Mouse (Mus musculus) megakaryocyte-erythroid progenitor cell, adult 5 weeks (primary cell): ENCODE data around the gene Olfr675. TPM values are rescaled to one million over a fixed set of nuclear protein-coding genes. Genes with fewer than 3 reads are reported as not detected.

Source experiments
- polyA plus RNA-seq: library from polyadenylated mRNA; stranded (reverse); fragments of >175 nt; gene quantifications from 2 replicates; pipeline ENCODE4 v1.2.3, GENCODE M21; 2012

Olfr675 gene
- polyA plus RNA-seq: not detected in 2 replicates

DNA sequence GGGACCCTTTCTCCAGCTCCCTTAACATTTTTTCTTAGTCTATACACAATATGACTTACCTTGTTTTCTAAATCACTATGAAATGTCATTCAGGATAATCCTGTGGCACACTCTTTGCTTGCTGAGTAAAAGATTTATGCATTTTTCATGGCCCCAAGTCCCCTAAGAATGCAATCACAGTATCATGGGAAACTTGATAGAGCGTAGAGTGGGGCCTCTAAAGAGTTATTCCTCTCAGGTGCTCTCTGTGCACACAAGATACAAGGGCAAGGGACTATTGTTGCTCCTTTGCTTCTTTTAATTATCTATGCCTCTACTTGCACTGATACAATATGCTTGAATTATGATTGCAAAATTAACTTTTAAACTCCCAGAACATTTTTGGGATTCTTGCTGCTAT lies at the start of gene Olfr675:
Gene Olfr675, minus strand, starts transcription at position 101 of the 400 bp plus-strand sequence.

DNA sequence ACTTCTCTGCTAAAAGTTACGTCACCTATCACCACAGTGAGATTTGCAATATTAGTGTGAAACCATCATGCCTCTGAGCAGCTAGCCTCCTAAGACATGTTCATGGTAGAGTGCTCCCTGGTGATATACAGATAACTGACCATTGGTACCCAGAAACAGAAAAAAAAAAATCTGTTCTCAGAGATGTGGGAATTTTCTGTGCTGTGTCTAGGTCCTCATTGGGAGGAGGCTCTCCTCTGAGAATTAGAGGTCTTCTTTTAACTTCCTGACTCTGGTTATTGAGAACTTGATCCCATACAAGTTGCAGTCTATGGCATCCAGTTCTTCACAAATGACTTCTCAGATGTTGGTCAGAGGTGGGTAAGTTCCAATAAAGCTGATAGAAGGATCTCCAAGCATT lies 35.9 kb upstream of the Olfr675 start, which contains the start of gene Olfr678:
Gene Olfr678, plus strand, starts transcription at position 301 of the 400 bp plus-strand sequence.

DNA sequence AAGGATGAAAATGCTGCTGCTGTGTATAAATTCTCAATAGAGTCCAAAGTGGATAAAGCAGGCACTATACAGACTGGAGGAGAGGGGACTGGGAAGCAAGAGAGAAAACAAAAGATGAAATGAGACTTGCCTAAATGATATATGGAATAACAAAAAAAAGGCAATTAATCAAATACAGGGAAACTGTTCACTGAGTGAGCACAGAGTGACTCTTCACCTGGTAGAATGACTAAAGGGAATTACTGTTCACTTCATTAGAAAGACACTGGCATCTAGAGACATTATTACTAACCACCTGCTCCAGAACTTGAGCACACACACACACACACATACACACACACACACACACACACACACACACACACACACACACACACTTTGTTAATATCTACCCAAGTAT lies 4.1 kb upstream of the Olfr675 start, which contains the start of gene Olfr676:
Gene Olfr676, plus strand, starts transcription at position 301 of the 400 bp plus-strand sequence.

DNA sequence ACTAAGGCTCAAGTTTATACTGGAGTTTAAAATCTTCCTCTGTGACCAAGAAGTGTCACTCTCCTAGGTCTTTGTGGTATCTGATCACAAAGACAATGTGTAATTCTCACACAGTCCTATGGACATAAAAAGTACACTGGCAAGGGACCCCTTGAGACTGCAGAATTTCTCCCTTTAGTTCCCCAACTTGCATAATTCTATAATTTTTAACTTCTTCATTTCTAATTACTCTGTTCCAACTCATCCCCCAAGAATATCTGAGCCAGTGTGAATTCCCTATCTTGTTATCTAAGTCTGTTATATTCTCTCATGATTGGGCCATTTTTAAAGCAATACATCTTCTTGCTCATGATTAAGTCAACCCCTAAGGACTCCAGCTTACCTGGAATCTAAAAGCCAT lies 26.3 kb downstream of the Olfr675 start, which contains the start of gene Olfr672:
Gene Olfr672, minus strand, starts transcription at position 101 of the 400 bp plus-strand sequence.

DNA sequence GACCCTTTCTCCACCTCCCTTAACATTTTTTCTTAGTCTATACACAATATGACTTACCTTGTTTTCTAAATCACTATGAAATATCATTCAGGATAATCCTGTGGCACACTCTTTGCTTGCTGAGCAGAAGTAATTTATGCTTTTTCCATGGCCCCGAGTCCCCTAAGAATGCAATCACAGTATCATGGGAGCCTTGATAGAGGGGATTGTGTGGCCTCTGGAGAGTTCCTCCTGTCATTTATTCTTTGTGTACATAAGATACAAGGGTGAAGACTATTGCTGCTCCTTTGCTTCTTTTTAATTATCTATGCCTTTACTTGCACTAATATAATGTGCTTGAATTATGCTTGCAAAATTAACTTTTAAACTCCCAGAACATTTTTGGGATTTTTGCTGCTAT lies 49.2 kb downstream of the Olfr675 start, which contains the start of gene Olfr671:
Gene Olfr671, minus strand, starts transcription at position 101 of the 400 bp plus-strand sequence.

Other genes starting within 250 kb of the Olfr675 start
- gene Usp17lb, start 185.9 kb downstream of the Olfr675 start, polyA plus RNA-seq: not detected in 2 replicates
- 0.03 and 0.09 TPM in 2 replicates for gene Usp17la, start 171.5 kb downstream of the Olfr675 start, polyA plus RNA-seq
- not detected in 2 replicates for gene Olfr665, start 150.4 kb downstream of the Olfr675 start, polyA plus RNA-seq
- not detected in 2 replicates for gene Olfr666, start 132.5 kb downstream of the Olfr675 start, polyA plus RNA-seq
- not detected in 2 replicates for gene Olfr667, start 107.0 kb downstream of the Olfr675 start, polyA plus RNA-seq
- not detected in 2 replicates for gene Olfr668, start 100.4 kb downstream of the Olfr675 start, polyA plus RNA-seq
- not detected in 2 replicates for gene Olfr669, start 94.2 kb downstream of the Olfr675 start, polyA plus RNA-seq
- not detected in 2 replicates for gene Olfr670, start 65.8 kb downstream of the Olfr675 start, polyA plus RNA-seq
- 0.02 TPM in 1 of 2 replicates, not detected in the other for gene Olfr671, start 49.3 kb downstream of the Olfr675 start, polyA plus RNA-seq
- not detected in 2 replicates for gene Olfr672, start 26.4 kb downstream of the Olfr675 start, polyA plus RNA-seq
- gene Olfr676, start 4.2 kb upstream of the Olfr675 start, polyA plus RNA-seq: not detected in 2 replicates
- gene Olfr677, start 22.9 kb upstream of the Olfr675 start, polyA plus RNA-seq: not detected in 2 replicates
- gene Olfr678, start 36.0 kb upstream of the Olfr675 start, polyA plus RNA-seq: not detected in 2 replicates
- not detected in 2 replicates for gene Olfr679, start 52.7 kb upstream of the Olfr675 start, polyA plus RNA-seq
- not detected in 2 replicates for gene Olfr680-ps1, start 64.4 kb upstream of the Olfr675 start, polyA plus RNA-seq
- gene Olfr681, start 88.4 kb upstream of the Olfr675 start, polyA plus RNA-seq: not detected in 2 replicates
- not detected in 2 replicates for gene Olfr683, start 118.6 kb upstream of the Olfr675 start, polyA plus RNA-seq
- gene Olfr684, start 135.2 kb upstream of the Olfr675 start, polyA plus RNA-seq: 0.08 TPM in 1 of 2 replicates, not detected in the other
- 0.06 TPM in 1 of 2 replicates, not detected in the other for gene Olfr685, start 157.6 kb upstream of the Olfr675 start, polyA plus RNA-seq
- not detected in 2 replicates for gene Olfr686, start 179.0 kb upstream of the Olfr675 start, polyA plus RNA-seq